Mouse (Mus musculus) embryonic fibroblast, embryonic 13.5 days (primary cell): ENCODE results near the gene Grap2.

Experiments
- CTCF ChIP-seq: IDR thresholded peaks from 2 replicates; pipeline ENCODE4 v1.5.1; 2011; ENCODE audit warnings: mild to moderate bottlenecking, control low read depth, low read length, moderate library complexity, borderline replicate concordance; ENCODE audit not compliant: insufficient read depth
- POLR2A ChIP-seq: IDR thresholded peaks from 2 replicates; pipeline ENCODE4 v1.6.1; 2011; ENCODE audit warnings: low read depth, mild to moderate bottlenecking, control low read depth, low read length, moderate library complexity

GRCm38 (mm10) chr15:80684786-80685602 lies 112.6 kb downstream of the Grap2 start:
- TF ChIP-seq CTCF (no peak), POLR2A (no peak)
